Mouse (Mus musculus): Measurements from ENCODE around the gene Mfsd9.

DNA sequence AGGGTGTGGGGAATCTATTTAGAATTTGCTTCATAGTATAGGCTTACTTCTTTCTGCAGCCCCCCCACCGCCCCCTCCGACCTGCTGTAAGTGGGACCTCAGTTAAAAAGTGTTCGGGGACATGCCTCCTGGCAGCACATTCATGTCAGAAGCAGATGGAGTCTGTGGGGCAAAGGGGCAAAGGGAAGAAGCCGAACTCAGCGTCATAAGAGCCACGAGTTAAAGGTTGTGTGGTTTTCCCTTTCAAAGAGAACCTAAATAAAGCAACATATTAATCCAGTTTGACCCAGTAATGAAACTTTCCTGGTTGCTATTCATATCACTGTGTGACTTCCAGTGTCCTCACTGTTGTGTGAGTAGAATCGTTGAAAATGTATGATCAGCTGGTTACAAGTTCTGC is 63.1 kb downstream of the Mfsd9 start:
- TF ChIP-seq MYC (IDR thresholded peaks at IDR 0.05; ENCODE audit: low read depth, low read length) (no peak), CTCF (conservative IDR thresholded peaks at IDR 0.05 in 1 of 2, IDR thresholded peaks at IDR 0.05 in 1 of 2; ENCODE audit: low read depth in 2 of 2, low read length in 2 of 2) (no peak), E2F4 (IDR thresholded peaks at IDR 0.05; ENCODE audit: insufficient replicate concordance, low read depth, low read length) (no peak), ZC3H11A (IDR thresholded peaks at IDR 0.05; ENCODE audit: low read depth, low read length) (no peak), ETS1 (conservative IDR thresholded peaks at IDR 0.05; ENCODE audit: low read depth, low read length) (no peak), MAZ (IDR thresholded peaks at IDR 0.05; ENCODE audit: low read depth, low read length) (no peak), EP300 (IDR thresholded peaks at IDR 0.05; ENCODE audit: low read length) (no peak), POLR2AphosphoS2 (IDR thresholded peaks at IDR 0.05; ENCODE audit: low read depth, low read length) (no peak), MAFK (IDR thresholded peaks at IDR 0.05; ENCODE audit: insufficient replicate concordance, low read length) (no peak)
